Mouse (Mus musculus): ENCODE data around the gene Iscu. TPM values are rescaled to one million over a fixed set of nuclear protein-coding genes. Genes with fewer than 3 reads are reported as not detected.
"Not testable (repeated sequence)": the region's sequence is repeated elsewhere in the genome, so short reads cannot be mapped to it uniquely, and the experiment has no call there.

Gene Iscu
- polyA plus RNA-seq, 1 experiment from 2014 or later = 107 TPM

DNA sequence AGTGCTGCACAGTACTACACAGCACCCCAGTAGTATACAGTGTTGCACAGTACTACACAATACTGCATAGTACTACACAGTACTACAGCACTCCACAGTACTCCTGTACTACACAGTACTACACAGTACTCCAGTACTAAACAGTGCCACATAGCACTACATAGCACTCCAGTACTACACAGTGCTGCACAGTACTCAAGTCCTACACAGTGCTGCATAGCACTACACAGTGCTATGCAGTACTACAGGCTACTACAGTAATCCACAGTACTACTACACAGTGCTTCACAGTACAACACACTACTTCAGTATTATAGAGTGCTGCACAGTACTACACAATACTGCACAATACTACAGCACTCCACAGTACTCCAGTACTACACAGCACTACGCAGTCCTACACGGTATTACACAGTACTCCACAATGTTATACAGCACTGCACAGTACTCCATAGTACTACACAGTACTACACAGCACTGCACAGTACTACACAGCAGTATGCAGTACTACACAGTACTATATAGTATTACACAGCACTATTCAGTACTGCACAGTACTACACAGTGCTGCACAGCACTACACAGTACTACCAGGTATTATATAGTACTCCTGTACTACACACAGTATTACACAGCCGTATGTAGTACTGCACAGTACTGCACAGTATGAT is 7.7 kb downstream of the Iscu start:
- Histone ChIP-seq H3K27ac (replicated peaks; ENCODE audit: low read depth, low read length) (no peak overlapping the region), H3K9me3 (ENCODE audit: control insufficient read depth, low read length) (no peaks in the 10 kb centered on the region), H3K4me3 (ENCODE audit: low read depth, low read length) (no peak overlapping the region), H3K9ac (ENCODE audit: low read depth, low read length) (no peak overlapping the region), H3K27me3 (replicated peaks; ENCODE audit: control insufficient read depth, insufficient read depth, low read length) (no peaks in the 10 kb centered on the region), H3K4me2 (ENCODE audit: low read depth, low read length) (no peak overlapping the region), H3K36me3 (ENCODE audit: control insufficient read depth, insufficient read depth, low read length) (peaks cover 25% of the 10 kb centered on the region), H3K4me1 (ENCODE audit: control insufficient read depth, insufficient read depth, low read length) (peaks cover 12% of the 10 kb centered on the region; the same call in 1 of the 2 replicates)
- no peak for DNase-seq (ENCODE audit: low spot score)
- peak; percentile 23; the same call in 1 of the 2 replicates for ATAC-seq (ENCODE audit: low read depth)
- WGBS = 91% methylated on average over 3 of the region's 3 CpGs

DNA sequence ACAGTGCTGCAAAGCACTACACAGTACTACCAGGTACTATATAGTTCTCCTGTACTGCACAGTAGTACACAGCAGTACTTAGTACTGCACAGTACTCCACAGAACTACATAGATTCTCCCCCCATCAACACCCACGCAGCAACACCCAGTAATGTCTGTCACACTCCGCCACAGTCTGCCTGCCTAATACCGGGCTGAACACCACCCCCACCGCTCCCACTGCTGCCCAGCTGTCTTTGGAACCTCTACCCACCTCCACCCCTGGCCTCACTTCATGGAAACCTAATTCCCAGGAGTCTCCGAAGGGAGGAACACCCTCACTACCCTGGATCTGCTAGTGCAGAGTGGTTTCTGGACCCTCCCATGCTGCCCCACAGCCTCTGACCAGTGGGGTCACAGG is 8.2 kb downstream of the Iscu start:
- Histone ChIP-seq H3K9me3 (ENCODE audit: control insufficient read depth, low read length) (no peaks in the 10 kb centered on the region), H3K4me2 (ENCODE audit: low read depth, low read length) (no peak overlapping the region), H3K27me3 (replicated peaks; ENCODE audit: control insufficient read depth, insufficient read depth, low read length) (no peaks in the 10 kb centered on the region), H3K4me3 (ENCODE audit: low read depth, low read length) (no peak overlapping the region), H3K27ac (replicated peaks; ENCODE audit: low read depth, low read length) (0 out of 2 replicates have a peak overlapping the region, but pooled peaks have one; percentile 8), H3K9ac (ENCODE audit: low read depth, low read length) (no peak overlapping the region), H3K36me3 (ENCODE audit: control insufficient read depth, insufficient read depth, low read length) (peaks cover 19% of the 10 kb centered on the region), H3K4me1 (ENCODE audit: control insufficient read depth, insufficient read depth, low read length) (peaks cover 12% of the 10 kb centered on the region; the same call in 1 of the 2 replicates)
- no peak for DNase-seq (ENCODE audit: low spot score)
- 85% methylated on average over 5 of the region's 5 CpGs for WGBS
- ATAC-seq (ENCODE audit: low read depth) = no peak

DNA sequence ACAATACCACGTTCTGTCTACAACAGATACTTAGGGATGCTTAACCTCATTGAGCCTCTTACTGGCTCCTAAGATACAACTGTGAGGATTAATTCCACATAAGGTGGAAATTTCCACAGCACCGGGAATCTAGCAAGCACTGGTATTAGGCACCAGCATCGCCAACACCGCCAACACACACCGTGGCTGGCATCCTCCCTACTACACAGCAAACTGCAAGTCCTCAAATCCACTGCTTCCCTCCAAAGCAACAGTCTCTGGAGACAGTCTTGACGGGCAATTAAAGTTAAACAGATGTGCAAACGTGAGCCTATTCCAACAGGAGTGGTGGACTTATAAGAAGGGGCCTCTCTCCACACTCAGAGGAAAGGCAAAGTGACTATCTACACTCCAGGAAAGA is 8.7 kb downstream of the Iscu start:
- Histone ChIP-seq H3K4me3 (ENCODE audit: low read depth, low read length) (no peak overlapping the region), H3K27me3 (replicated peaks; ENCODE audit: control insufficient read depth, insufficient read depth, low read length) (no peaks in the 10 kb centered on the region), H3K4me2 (ENCODE audit: low read depth, low read length) (no peak overlapping the region), H3K9me3 (ENCODE audit: control insufficient read depth, low read length) (no peaks in the 10 kb centered on the region), H3K36me3 (ENCODE audit: control insufficient read depth, insufficient read depth, low read length) (peaks cover 14% of the 10 kb centered on the region), H3K27ac (replicated peaks; ENCODE audit: low read depth, low read length) (0 out of 2 replicates have a peak overlapping the region, but pooled peaks have one; percentile 8), H3K9ac (ENCODE audit: low read depth, low read length) (no peak overlapping the region), H3K4me1 (ENCODE audit: control insufficient read depth, insufficient read depth, low read length) (peaks cover 12% of the 10 kb centered on the region; the same call in 1 of the 2 replicates)
- WGBS = 60% methylated on average over 7 of the region's 7 CpGs
- no peak for ATAC-seq (ENCODE audit: low read depth)
- DNase-seq (ENCODE audit: low spot score) = no peak

DNA sequence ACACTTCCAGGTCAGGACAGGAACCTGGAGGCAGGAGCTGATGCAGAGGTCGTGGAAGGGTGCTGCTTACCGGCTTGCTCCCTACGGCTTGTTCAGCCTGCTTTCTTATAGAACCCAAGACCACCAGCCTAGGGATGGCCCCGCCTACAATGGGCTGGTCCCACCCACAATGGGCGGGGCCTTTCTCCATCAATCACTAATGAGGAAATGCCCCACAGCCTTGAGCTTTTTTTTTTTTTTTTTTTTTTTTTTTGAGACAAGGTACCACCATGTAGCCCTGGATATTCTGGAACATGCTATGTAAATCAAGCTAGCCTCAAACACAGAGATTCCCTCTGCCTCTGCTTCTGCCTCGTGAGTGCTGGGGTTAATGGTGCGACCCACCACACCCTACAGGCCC is 9.3 kb downstream of the Iscu start:
- Histone ChIP-seq H3K27ac (replicated peaks; ENCODE audit: low read depth, low read length) (no peak overlapping the region), H3K36me3 (ENCODE audit: control insufficient read depth, insufficient read depth, low read length) (peaks cover 8% of the 10 kb centered on the region), H3K4me3 (ENCODE audit: low read depth, low read length) (no peak overlapping the region), H3K4me2 (ENCODE audit: low read depth, low read length) (no peak overlapping the region), H3K4me1 (ENCODE audit: control insufficient read depth, insufficient read depth, low read length) (peaks cover 12% of the 10 kb centered on the region; the same call in 1 of the 2 replicates), H3K27me3 (replicated peaks; ENCODE audit: control insufficient read depth, insufficient read depth, low read length) (no peaks in the 10 kb centered on the region), H3K9ac (ENCODE audit: low read depth, low read length) (no peak overlapping the region), H3K9me3 (ENCODE audit: control insufficient read depth, low read length) (no peaks in the 10 kb centered on the region)
- DNase-seq (ENCODE audit: low spot score) (no peak), ATAC-seq (ENCODE audit: low read depth) (no peak)
- WGBS = 79% methylated on average over 7 of the region's 7 CpGs

DNA sequence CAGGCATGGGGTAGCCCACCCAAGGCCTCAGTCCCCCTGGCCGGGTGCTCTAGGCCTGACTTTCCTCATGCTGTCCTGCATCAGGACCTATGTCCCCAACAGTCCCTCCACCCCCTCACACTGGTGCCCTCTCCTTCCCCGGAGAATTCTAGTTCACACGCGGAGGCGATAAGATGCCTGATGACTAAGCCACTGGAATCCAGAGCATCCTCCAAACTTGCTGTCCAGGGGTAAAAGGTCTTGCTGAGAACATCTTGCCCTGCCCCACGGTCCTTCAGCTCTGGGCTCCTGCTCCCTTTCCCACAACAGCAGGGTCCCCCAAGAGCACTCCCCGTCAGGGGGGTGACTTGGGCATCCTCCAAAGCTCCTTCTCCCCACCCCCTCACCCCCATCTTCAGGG is 10.1 kb downstream of the Iscu start:
- Histone ChIP-seq H3K4me1 (ENCODE audit: control insufficient read depth, insufficient read depth, low read length) (peaks cover 12% of the 10 kb centered on the region; the same call in 1 of the 2 replicates), H3K27me3 (replicated peaks; ENCODE audit: control insufficient read depth, insufficient read depth, low read length) (no peaks in the 10 kb centered on the region)
- WGBS = 89% methylated on average over 6 of the region's 7 CpGs

DNA sequence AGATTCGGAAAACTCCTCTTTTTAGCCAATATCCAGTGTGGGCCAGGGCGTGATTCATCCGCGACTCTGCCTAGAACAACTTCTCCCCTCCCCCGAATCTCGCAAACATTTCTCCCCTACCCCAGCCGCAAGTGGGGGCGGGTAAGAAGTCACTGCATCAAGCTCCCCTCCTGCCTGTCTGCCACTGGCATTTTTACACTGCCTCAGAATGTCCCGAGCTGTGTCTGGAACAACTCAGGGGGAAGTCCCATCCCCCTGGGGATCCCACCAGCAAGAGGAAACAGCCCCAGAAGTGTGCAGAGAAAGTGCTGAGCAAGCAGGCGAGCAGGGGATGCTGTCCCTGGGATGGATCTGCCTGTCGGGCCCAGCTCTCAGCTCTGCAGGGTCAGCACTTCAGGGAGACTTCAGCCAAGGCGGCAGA is 11.0 kb downstream of the Iscu start:
- no peaks in the 10 kb centered on the region for H3K27me3 ChIP-seq (replicated peaks; ENCODE audit: control insufficient read depth, insufficient read depth, low read length)
- ATAC-seq (ENCODE audit: low read depth) (peak; percentile 26; the same call in 1 of the 2 replicates), DNase-seq (ENCODE audit: low spot score) (peak; percentile 86)
- peaks cover 16% of the 10 kb centered on the region for H3K4me1 ChIP-seq (ENCODE audit: control insufficient read depth, insufficient read depth, low read length)
- no peaks in the 10 kb centered on the region for H3K9me3 ChIP-seq (ENCODE audit: control insufficient read depth, low read length)
- 5% methylated on average over 12 of the region's 12 CpGs for WGBS
- H3K36me3 ChIP-seq (ENCODE audit: control insufficient read depth, insufficient read depth, low read length) = 0 out of 2 replicates have a peak, but pooled peaks cover under 1% of the 10 kb centered on the region
- peak overlapping the region; percentile 85 for H3K27ac ChIP-seq (replicated peaks; ENCODE audit: low read depth, low read length)
- H3K9ac ChIP-seq (ENCODE audit: low read depth, low read length) = peak overlapping the region; percentile 23; the same call in 1 of the 2 replicates
- peak overlapping the region; percentile 32 for H3K4me2 ChIP-seq (ENCODE audit: low read depth, low read length)
- 0 out of 2 replicates have a peak overlapping the region, but pooled peaks have one; percentile 1 for H3K4me3 ChIP-seq (ENCODE audit: low read depth, low read length)

More for the DNA sequence above, 10.1 kb downstream of the Iscu start:
- Histone ChIP-seq H3K27ac (replicated peaks; ENCODE audit: low read depth, low read length) (peak overlapping the region; percentile 85), H3K4me3 (ENCODE audit: low read depth, low read length) (no peak overlapping the region), H3K9me3 (ENCODE audit: control insufficient read depth, low read length) (no peaks in the 10 kb centered on the region), H3K36me3 (ENCODE audit: control insufficient read depth, insufficient read depth, low read length) (0 out of 2 replicates have a peak, but pooled peaks cover 6% of the 10 kb centered on the region), H3K4me2 (ENCODE audit: low read depth, low read length) (no peak overlapping the region), H3K9ac (ENCODE audit: low read depth, low read length) (no peak overlapping the region)
- ATAC-seq (ENCODE audit: low read depth) (no peak), DNase-seq (ENCODE audit: low spot score) (no peak)

DNA sequence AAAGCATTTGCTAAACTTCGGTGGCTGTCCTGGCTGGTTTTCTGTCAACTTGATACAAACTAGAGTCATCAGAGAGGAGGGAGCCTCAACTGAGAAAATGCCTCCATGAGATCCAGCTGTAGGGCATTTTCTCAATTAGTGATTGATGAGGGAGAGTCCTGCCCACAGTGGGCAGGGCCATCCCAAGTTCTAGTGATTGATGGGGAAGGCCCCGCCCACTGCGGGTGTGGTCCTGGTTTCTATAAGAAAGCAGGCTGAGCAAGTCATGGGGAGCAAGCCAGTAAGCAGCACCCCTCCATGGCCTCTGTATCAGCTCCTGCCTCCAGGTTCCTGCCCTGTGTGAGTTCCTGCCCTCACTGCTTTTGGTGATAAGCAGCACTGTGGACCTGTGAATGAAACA is 11.6 kb downstream of the Iscu start:
- peak overlapping the region; percentile 32 for H3K4me2 ChIP-seq (ENCODE audit: low read depth, low read length)
- H3K27me3 ChIP-seq (replicated peaks; ENCODE audit: control insufficient read depth, insufficient read depth, low read length); H3K4me3 ChIP-seq (ENCODE audit: low read depth, low read length); H3K9me3 ChIP-seq (ENCODE audit: control insufficient read depth, low read length); H3K36me3 ChIP-seq (ENCODE audit: control insufficient read depth, insufficient read depth, low read length); ATAC-seq (ENCODE audit: low read depth): not testable (repeated sequence)
- peaks cover 21% of the 10 kb centered on the region for H3K4me1 ChIP-seq (ENCODE audit: control insufficient read depth, insufficient read depth, low read length)
- 25% methylated on average over 3 of the region's 3 CpGs for WGBS
- H3K27ac ChIP-seq (replicated peaks; ENCODE audit: low read depth, low read length) = peak overlapping the region; percentile 85
- DNase-seq (ENCODE audit: low spot score) = peak; percentile 61
- H3K9ac ChIP-seq (ENCODE audit: low read depth, low read length) = peak overlapping the region; percentile 23; the same call in 1 of the 2 replicates

DNA sequence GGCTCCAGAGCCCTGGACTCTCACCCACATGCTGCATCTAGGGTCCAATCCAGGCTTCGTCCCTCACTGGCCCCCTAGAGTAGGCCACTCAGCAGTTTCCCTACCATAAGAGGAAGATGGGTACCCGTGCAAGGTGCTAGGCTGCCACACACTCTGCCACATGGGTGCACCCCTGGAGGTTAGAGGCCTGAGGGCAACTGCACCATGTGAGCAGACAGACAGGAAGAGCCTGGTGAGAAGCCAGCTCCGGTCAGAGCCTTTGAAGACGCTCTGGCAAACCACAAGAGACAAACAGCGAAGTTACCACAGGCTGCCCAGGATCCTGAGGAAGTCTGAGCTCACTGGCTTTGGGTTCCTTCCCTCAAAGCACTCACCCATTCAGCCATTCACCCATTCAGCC is 14.4 kb downstream of the Iscu start:
- WGBS = 71% methylated on average over 5 of the region's 5 CpGs
- H3K4me1 ChIP-seq (ENCODE audit: control insufficient read depth, insufficient read depth, low read length) = peaks cover 28% of the 10 kb centered on the region
- no peaks in the 10 kb centered on the region for H3K9me3 ChIP-seq (ENCODE audit: control insufficient read depth, low read length)
- no peaks in the 10 kb centered on the region for H3K36me3 ChIP-seq (ENCODE audit: control insufficient read depth, insufficient read depth, low read length)
- H3K27ac ChIP-seq (replicated peaks; ENCODE audit: low read depth, low read length) = no peak overlapping the region
- DNase-seq (ENCODE audit: low spot score) = no peak
- H3K9ac ChIP-seq (ENCODE audit: low read depth, low read length) = no peak overlapping the region
- no peaks in the 10 kb centered on the region for H3K27me3 ChIP-seq (replicated peaks; ENCODE audit: control insufficient read depth, insufficient read depth, low read length)
- ATAC-seq (ENCODE audit: low read depth) = no peak
- no peak overlapping the region for H3K4me2 ChIP-seq (ENCODE audit: low read depth, low read length)
- H3K4me3 ChIP-seq (ENCODE audit: low read depth, low read length) = no peak overlapping the region
